Mouse (Mus musculus): ENCODE results near the gene Cyp2s1.

Cyp2s1 gene

DNA sequence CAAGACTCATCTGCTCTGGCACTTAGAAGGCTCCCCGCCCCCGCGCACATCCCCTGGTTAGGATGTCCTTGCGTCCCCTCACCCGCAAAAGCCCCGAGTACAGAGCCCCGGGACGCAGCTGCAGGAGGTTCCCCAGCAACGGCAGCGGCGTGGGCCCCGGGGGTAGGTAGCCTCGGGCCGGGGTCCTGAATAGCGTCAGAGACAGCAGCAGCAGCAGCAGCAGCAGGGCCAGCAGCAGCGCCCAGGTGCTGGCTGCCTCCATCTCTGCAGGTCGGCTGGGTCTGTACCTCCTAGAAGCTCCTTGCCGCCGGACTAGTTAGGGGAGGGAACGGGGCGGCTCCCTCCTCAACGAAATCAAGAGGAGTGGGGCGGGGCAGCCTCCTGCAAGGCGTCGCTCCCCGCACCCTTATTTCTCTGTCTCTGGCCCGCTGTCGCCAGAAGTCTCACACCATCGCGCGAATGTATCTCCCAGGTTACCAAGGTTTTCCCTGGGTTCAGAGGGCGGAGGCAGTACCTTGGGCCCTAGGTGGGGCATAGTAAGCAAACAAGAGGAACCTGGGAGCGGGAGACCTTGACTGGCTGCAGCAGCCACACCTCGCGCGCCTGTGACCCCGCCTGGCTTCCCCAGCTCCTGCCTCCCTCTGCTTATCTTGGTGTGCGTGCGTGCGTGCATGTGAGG is at the start of gene Cyp2s1:
Gene Cyp2s1, minus strand, starts transcription at position 673 of the 679 bp plus-strand sequence.
- peak; percentile 79 for DNase-seq

DNA sequence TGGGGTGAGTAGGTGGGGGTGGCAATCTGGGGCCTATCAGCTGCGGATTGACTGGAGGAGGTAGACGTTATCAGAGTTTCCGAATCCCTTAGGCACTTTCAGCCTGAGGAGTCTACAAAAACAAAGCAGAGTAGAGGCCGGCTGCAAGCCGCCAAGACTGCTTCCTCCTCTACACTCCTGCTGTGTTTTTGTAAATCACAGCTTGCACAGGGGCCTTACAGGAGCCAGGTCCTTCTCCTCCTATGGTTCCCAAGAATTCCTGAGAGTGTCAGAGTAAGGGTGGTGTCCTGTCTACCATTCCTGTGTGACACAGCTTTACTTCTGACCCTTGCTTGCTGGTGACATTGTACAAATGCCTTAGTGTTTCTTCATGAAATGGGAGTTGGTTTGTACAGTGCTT is 48.1 kb upstream of the Cyp2s1 start:
- DNase-seq: no peak

DNA sequence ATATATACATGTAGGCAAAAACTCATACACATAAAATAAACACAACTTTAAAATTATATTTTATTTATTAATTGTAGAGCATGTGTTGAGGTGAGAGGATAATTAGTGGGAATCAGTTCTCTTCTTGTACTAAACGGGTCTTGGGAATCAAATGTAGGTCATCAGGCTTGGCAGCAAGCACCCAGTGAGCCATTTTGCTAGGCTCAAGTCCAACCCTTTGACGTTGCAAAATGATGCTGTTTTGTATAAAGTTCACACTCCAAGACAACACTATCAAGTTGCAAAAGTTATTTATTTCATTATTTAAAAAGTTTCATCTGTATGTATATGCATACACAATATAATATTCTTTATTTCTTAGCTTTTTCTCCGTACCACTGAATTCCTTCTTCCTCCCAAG is 47.0 kb upstream of the Cyp2s1 start:
- DNase-seq: no peak

GRCm38 (mm10) chr7:25862365-25862764 is 45.7 kb upstream of the Cyp2s1 start:
- no peak for DNase-seq

- DNase-seq: peak; percentile 50
Observed at GRCm38 (mm10) chr7:25859962-25860870, 43.5 kb upstream of the Cyp2s1 start.

GRCm38 (mm10) chr7:25855082-25855481 is 38.4 kb upstream of the Cyp2s1 start:
- DNase-seq: peak; percentile 82

DNA sequence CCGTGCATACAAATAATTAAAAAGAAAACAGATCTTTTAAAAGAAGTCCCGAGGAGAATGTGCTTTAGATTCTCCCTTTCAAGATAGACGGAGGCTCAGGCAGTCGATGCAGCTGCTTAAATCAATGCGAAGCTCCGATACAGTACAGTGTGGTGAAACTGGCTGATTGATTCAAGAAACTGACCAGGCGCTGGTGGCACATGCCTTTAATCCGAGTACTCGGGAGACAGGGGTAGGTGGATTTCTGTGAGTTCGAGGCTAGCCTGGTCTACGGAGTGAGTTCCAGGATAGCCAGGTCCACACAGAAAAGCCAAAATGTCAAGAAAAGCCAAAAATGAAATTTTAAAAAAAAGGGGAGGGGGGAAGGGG is 31.7 kb upstream of the Cyp2s1 start:
- DNase-seq: no peak

DNA sequence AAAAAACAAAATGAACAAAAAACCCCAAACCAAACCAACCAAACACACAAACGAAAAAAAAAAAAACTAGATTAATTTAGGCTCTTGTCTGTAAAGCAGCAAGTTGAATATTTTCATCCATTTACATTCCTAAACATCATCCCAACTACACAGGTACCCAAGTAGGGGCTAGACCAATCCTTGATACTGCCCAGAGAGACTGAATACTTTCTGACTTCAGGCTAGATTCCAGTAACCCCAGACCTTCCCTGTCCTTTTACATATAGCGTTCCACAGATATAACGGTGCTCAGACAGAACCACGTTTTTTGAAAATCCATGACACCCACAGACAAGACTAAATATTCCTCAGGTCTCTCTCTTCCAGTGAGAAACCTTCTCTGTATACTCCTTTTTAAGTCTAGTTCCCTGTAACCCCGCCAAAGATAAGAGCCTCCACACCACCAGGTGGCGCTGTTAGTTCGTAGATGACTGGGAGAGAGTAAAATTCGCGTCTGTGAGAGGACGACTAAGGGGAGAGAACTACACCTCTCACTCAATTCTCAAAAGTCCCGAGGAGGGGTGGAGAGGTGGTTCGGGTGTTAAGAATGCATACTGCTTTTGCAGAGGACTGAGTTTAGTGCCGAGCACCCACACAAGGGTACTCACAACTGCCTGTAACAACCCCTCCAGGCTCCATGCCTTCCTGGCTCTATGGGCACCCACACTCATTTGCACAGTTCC is 31.2 kb upstream of the Cyp2s1 start:
- DNase-seq: peak; percentile 95

- no peak for DNase-seq
Observed at GRCm38 (mm10) chr7:25844885-25845284, 28.2 kb upstream of the Cyp2s1 start.

GRCm38 (mm10) chr7:25844423-25844822 is 27.7 kb upstream of the Cyp2s1 start:
- DNase-seq: peak; percentile 24

- peak; percentile 55 for DNase-seq
Observed at GRCm38 (mm10) chr7:25843492-25843891, 26.8 kb upstream of the Cyp2s1 start.

- DNase-seq: no peak
Observed at GRCm38 (mm10) chr7:25840908-25841307, 24.2 kb upstream of the Cyp2s1 start.

GRCm38 (mm10) chr7:25835188-25835891 is 18.6 kb upstream of the Cyp2s1 start:
- peak; percentile 86 for DNase-seq

- DNase-seq: peak; percentile 63
Observed at GRCm38 (mm10) chr7:25831557-25832530, 15.1 kb upstream of the Cyp2s1 start.

GRCm38 (mm10) chr7:25830251-25830650 is 13.5 kb upstream of the Cyp2s1 start:
- DNase-seq: no peak

GRCm38 (mm10) chr7:25827199-25827598 is 10.5 kb upstream of the Cyp2s1 start:
- peak; percentile 76 for DNase-seq

GRCm38 (mm10) chr7:25826029-25826428 is 9.3 kb upstream of the Cyp2s1 start:
- no peak for DNase-seq

GRCm38 (mm10) chr7:25825043-25825442 is 8.3 kb upstream of the Cyp2s1 start:
- DNase-seq: peak; percentile 59

DNA sequence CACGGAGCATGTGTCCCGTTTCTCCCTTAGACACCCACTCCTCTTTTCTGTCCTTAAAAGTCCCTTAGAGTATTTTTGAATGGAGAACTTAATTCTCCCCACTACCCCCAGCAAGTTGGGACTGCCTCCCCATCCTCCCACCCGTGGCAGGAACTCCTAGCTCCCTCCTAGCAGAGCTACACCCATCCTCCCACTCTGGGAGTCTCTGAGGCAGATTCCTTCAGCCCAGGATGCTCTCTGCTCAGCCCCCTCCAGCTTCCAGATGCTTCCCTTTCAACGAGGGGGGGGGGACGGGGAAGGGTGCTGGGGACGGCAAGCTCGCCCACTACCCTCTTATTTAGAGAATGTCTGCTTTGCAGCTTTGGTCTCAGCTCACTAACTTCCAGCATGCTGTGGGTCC is 1.1 kb downstream of the Cyp2s1 start:
- DNase-seq: no peak

DNA sequence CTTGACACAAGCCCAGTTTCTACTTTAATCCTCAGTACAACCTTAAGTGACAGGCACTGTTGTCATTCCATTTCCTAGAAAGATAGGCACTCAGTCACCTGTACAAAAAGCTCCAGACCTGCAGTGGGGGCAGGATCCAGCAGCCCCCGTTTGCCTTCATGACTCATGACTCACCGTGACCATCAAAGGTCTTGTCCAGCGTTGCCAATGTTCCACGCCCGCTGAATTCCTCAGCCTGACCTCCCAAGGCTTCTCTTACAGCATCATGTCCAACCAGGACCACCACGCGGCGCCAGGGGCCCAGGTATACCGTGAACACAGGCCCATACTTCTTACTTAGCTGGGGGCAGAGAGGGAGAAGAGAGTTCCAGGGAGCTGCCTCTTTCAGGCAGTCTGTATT is 2.0 kb downstream of the Cyp2s1 start:
- DNase-seq: no peak

GRCm38 (mm10) chr7:25812195-25812594 is 4.5 kb downstream of the Cyp2s1 start:
- no peak for DNase-seq

GRCm38 (mm10) chr7:25811716-25812115 is 5.0 kb downstream of the Cyp2s1 start:
- no peak for DNase-seq
